Mouse (Mus musculus) hindbrain, postnatal 0 days (tissue): Measurements from ENCODE around the gene Dclre1a. TPM values are rescaled to one million over a fixed set of nuclear protein-coding genes. Genes with fewer than 3 reads are reported as not detected.

Source experiments
- ATAC-seq: fragments of 200-750 bp; cut with Nextera tagmentation; 2 replicates; pipeline ENCODE4 v1.8.0; 2017; ENCODE audit warnings: mild to moderate bottlenecking, moderate TSS enrichment, moderate library complexity
- DNase-seq: peaks from one replicate; pipeline ENCODE4 v3.0.0-alpha.2; 2015; ENCODE audit warnings: low spot score
- H3K27ac ChIP-seq: fragments of 300-500 bp; sonication (generic); 2 replicates; pipeline ENCODE4 v1.5.1; 2014; ENCODE audit warnings: mild to moderate bottlenecking
- H3K27me3 ChIP-seq: fragments of 300-500 bp; sonication (generic); 2 replicates; pipeline ENCODE4 v1.6.1; 2014; ENCODE audit warnings: low read length, mixed read lengths; ENCODE audit not compliant: insufficient read depth
- H3K36me3 ChIP-seq: fragments of 300-500 bp; sonication (generic); 2 replicates; pipeline ENCODE4 v1.6.1; 2014; ENCODE audit warnings: low read length, mixed read lengths; ENCODE audit not compliant: insufficient read depth
- H3K4me1 ChIP-seq: fragments of 300-500 bp; sonication (generic); 2 replicates; pipeline ENCODE4 v1.6.1; 2014; ENCODE audit warnings: antibody characterized with exemption, low read length, mixed read lengths; ENCODE audit not compliant: insufficient read depth
- H3K4me2 ChIP-seq: fragments of 300-500 bp; sonication (generic); 2 replicates; pipeline ENCODE4 v1.6.1; 2014; ENCODE audit warnings: low read depth, mild to moderate bottlenecking, low read length, moderate library complexity, mixed read lengths
- H3K4me3 ChIP-seq: fragments of 300-500 bp; sonication (generic); 2 replicates; pipeline ENCODE4 v1.5.1; 2014; ENCODE audit warnings: low read length
- H3K9ac ChIP-seq: fragments of 300-500 bp; sonication (generic); replicated peaks from 2 replicates; pipeline ENCODE4 v1.6.1; 2014; ENCODE audit warnings: mild to moderate bottlenecking, low read length, moderate library complexity, mixed read lengths
- H3K9me3 ChIP-seq: fragments of 300-500 bp; sonication (generic); 2 replicates; pipeline ENCODE4 v1.6.1; 2016; ENCODE audit warnings: low read length, mixed read lengths
- CTCF ChIP-seq: IDR thresholded peaks from 2 replicates; pipeline ENCODE4 v1.5.1; 2016; ENCODE audit warnings: antibody characterized with exemption, control low read depth, low read depth
- WGBS: fragments of 180-500 bp; shearing (Covaris S2); extraction: QIAGEN DNeasy Blood & Tissue Kit; methylation state at CpG from one replicate; pipeline ENCODE4 v1.1.7; 2014; 5-methylcytosine and 5-hydroxymethylcytosine counted together
- polyA plus RNA-seq: library from polyadenylated mRNA; unstranded; fragments of >200 nt; fragmentation: Nextera tagmentation; extraction: Ambion mirVana; gene quantifications from 2 replicates; pipeline ENCODE4 v1.2.1, GENCODE M21; 2015
- total RNA-seq: library from RNA; depleted of rRNA; stranded (reverse); fragments of >200 nt; gene quantifications from 2 replicates; pipeline ENCODE4 v1.2.3, GENCODE M21; 2014

Dclre1a gene
- total and polyA plus RNA-seq, 2 experiments from 2014 or later, result 6.6 to 12.1 TPM

GRCm38 (mm10) chr19:56584288-56584687, 36.3 kb upstream of the Dclre1a start:
- Histone ChIP-seq H3K4me2 (no peak overlapping the region), H3K36me3 (peaks cover 9% of the 10 kb centered on the region; the same call in 1 of the 2 replicates), H3K27me3 (no peaks in the 10 kb centered on the region), H3K4me1 (no peaks in the 10 kb centered on the region), H3K9ac (no peak overlapping the region), H3K4me3 (no peak overlapping the region), H3K9me3 (no peaks in the 10 kb centered on the region), H3K27ac (no peak overlapping the region)
- WGBS, result 83% methylated on average over 3 of the region's 3 CpGs
- ATAC-seq (no peak), DNase-seq (no peak)
- no peak for TF ChIP-seq CTCF

- Histone ChIP-seq H3K9me3 (no peaks in the 10 kb centered on the region), H3K9ac (no peak overlapping the region), H3K36me3 (peaks cover 6% of the 10 kb centered on the region; the same call in 1 of the 2 replicates), H3K4me1 (no peaks in the 10 kb centered on the region), H3K4me3 (no peak overlapping the region), H3K27me3 (no peaks in the 10 kb centered on the region), H3K27ac (no peak overlapping the region), H3K4me2 (no peak overlapping the region)
- no peak for DNase-seq
- WGBS, result 77% methylated on average over 5 of the region's 5 CpGs
- ATAC-seq, result no peak
- TF ChIP-seq CTCF, result no peak
Measured at GRCm38 (mm10) chr19:56583785-56584184, 35.8 kb upstream of the Dclre1a start.

DNA sequence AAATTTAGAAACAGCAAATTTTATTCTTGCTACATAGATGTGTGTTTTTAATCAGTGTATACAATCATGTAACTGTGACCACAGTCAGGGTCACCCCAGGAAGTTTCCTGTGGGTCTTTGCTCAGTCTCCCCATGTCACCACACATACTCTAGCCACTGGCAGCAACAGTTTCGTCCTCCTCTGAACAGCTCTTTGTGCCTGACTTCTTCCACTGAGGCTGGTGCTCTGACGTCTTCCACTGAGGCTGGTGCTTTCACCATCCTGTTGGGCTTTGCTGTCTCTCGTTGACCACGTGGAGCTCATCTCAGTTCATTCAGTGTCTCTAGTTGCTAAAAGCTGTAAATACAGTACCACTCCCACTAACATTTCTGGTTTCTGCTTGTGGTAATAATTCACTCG, 34.0 kb upstream of the Dclre1a start:
- 91% methylated on average over 5 of the region's 5 CpGs for WGBS
- no peak overlapping the region for H3K4me3 ChIP-seq
- H3K27ac ChIP-seq, result no peak overlapping the region
- ATAC-seq (no peak), DNase-seq (no peak)
- no peak overlapping the region for H3K4me2 ChIP-seq
- no peak for TF ChIP-seq CTCF
- H3K36me3 ChIP-seq, result peaks cover 2% of the 10 kb centered on the region; the same call in 1 of the 2 replicates
- H3K27me3 ChIP-seq, result no peaks in the 10 kb centered on the region
- H3K4me1 ChIP-seq, result no peaks in the 10 kb centered on the region
- H3K9ac ChIP-seq, result no peak overlapping the region
- no peaks in the 10 kb centered on the region for H3K9me3 ChIP-seq

GRCm38 (mm10) chr19:56577801-56578200, 29.8 kb upstream of the Dclre1a start:
- 95% methylated on average over 1 of the region's 1 CpGs for WGBS
- no peak overlapping the region for H3K9ac ChIP-seq
- DNase-seq, result no peak
- H3K4me3 ChIP-seq, result no peak overlapping the region
- H3K4me1 ChIP-seq, result no peaks in the 10 kb centered on the region
- H3K9me3 ChIP-seq, result no peaks in the 10 kb centered on the region
- TF ChIP-seq CTCF, result no peak
- H3K27ac ChIP-seq, result no peak overlapping the region
- H3K4me2 ChIP-seq, result no peak overlapping the region
- no peaks in the 10 kb centered on the region for H3K27me3 ChIP-seq
- peaks cover 3% of the 10 kb centered on the region; the same call in 1 of the 2 replicates for H3K36me3 ChIP-seq
- no peak for ATAC-seq

DNA sequence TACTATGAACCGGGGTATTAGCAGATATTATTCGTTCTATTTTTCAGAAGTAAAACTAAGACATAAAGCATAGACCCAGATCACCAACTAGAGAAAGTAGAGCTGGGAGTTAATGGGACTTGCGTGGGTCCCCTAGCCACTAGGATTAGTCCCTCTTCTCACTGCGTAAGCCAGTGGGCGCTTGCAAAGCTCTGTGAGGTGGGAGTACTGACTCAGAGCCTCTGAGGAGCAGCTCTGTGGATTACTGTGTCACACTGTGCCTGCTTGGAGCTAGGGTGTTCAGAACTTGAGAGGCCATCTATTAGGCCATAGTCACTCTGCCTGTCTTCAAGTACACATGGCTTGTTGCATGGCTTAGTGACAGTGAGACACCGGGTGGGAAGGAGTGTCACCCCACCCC, 25.2 kb upstream of the Dclre1a start:
- Histone ChIP-seq H3K9ac (no peak overlapping the region), H3K36me3 (peaks cover 8% of the 10 kb centered on the region; the same call in 1 of the 2 replicates), H3K4me1 (0 out of 2 replicates have a peak, but pooled peaks cover 5% of the 10 kb centered on the region), H3K4me2 (no peak overlapping the region), H3K27me3 (no peaks in the 10 kb centered on the region), H3K4me3 (no peak overlapping the region), H3K27ac (no peak overlapping the region), H3K9me3 (no peaks in the 10 kb centered on the region)
- DNase-seq, result no peak
- TF ChIP-seq CTCF, result no peak
- 91% methylated on average over 6 of the region's 6 CpGs for WGBS
- ATAC-seq, result no peak

DNA sequence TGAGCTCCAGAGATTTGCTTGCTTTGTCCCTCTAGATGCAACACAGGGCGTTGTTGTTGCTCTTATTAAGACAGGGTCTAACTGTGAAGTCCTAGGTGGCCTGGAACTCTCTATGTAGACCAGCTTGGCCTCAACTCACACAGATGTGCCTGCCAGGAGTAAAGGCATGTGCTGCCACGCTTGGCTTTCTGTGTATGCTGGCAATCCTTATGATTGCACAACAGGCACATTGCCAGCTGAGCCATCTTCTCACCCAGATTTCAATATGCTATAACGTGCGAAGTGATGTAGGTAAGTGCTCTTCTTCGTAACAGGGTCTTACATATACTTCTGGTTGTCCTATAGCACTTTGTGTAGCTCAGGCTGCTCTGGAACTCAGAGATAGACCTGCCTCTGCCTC, 23.9 kb upstream of the Dclre1a start:
- H3K36me3 ChIP-seq, result peaks cover 5% of the 10 kb centered on the region; the same call in 1 of the 2 replicates
- no peak overlapping the region for H3K9ac ChIP-seq
- no peak for TF ChIP-seq CTCF
- H3K9me3 ChIP-seq, result no peaks in the 10 kb centered on the region
- no peak overlapping the region for H3K4me2 ChIP-seq
- 0 out of 2 replicates have a peak, but pooled peaks cover 5% of the 10 kb centered on the region for H3K4me1 ChIP-seq
- H3K4me3 ChIP-seq, result no peak overlapping the region
- no peak for ATAC-seq
- H3K27me3 ChIP-seq, result no peaks in the 10 kb centered on the region
- H3K27ac ChIP-seq, result no peak overlapping the region
- no peak for DNase-seq
- WGBS, result 81% methylated on average over 5 of the region's 5 CpGs

DNA sequence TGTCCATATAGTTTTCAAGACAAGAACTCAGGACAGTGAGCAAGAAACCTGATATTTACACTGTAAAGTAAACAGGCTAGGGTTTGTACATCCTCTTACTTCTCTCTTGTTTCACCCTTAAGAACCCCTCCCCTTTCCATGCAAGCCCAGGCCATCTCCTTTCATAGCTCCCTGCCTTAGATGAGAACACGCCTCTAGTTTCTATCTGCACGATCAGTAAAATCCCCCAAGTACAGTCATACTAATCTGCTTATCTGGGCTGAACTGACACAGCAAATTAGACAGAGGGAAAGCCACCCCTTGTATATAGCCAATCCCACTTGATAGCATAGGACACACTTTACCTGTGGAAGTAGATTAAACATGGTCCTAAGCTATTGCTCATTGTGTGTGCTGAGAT, 23.2 kb upstream of the Dclre1a start:
- H3K4me2 ChIP-seq, result no peak overlapping the region
- ATAC-seq (no peak), DNase-seq (no peak)
- H3K27ac ChIP-seq, result no peak overlapping the region
- H3K4me3 ChIP-seq, result no peak overlapping the region
- no peaks in the 10 kb centered on the region for H3K27me3 ChIP-seq
- 71% methylated on average over 2 of the region's 2 CpGs for WGBS
- H3K9ac ChIP-seq, result no peak overlapping the region
- no peaks in the 10 kb centered on the region for H3K9me3 ChIP-seq
- no peak for TF ChIP-seq CTCF
- H3K4me1 ChIP-seq, result 0 out of 2 replicates have a peak, but pooled peaks cover 5% of the 10 kb centered on the region
- H3K36me3 ChIP-seq, result 0 out of 2 replicates have a peak, but pooled peaks cover 5% of the 10 kb centered on the region
